Mouse (Mus musculus) spleen, adult 12 weeks (tissue): ENCODE results near the gene Ablim1.
A peak's percentile ranks its signal among the peaks of the same experiment; 100 is the strongest.

Experiments used
- DNase-seq: peaks from one replicate; pipeline ENCODE4 v3.0.0; 2022; ENCODE audit warnings: low spot score

Gene Ablim1

GRCm38 (mm10) chr19:57304666-57305065 is 10.1 kb downstream of the Ablim1 start:
- DNase-seq, result no peak

GRCm38 (mm10) chr19:57301961-57302395 is 12.7 kb downstream of the Ablim1 start:
- no peak for DNase-seq

GRCm38 (mm10) chr19:57298006-57298405 is 16.7 kb downstream of the Ablim1 start:
- no peak for DNase-seq

- no peak for DNase-seq
Observed at GRCm38 (mm10) chr19:57297447-57297846, 17.3 kb downstream of the Ablim1 start.

GRCm38 (mm10) chr19:57296539-57296938 is 18.2 kb downstream of the Ablim1 start:
- DNase-seq, result no peak

- no peak for DNase-seq
Observed at GRCm38 (mm10) chr19:57295521-57295920, 19.2 kb downstream of the Ablim1 start.

- DNase-seq, result no peak
Observed at GRCm38 (mm10) chr19:57294356-57294755, 20.4 kb downstream of the Ablim1 start.

GRCm38 (mm10) chr19:57293737-57294136 is 21.0 kb downstream of the Ablim1 start:
- DNase-seq, result peak; percentile 8

GRCm38 (mm10) chr19:57283310-57283709 is 31.4 kb downstream of the Ablim1 start:
- DNase-seq, result no peak

- no peak for DNase-seq
Observed at GRCm38 (mm10) chr19:57282642-57283041, 32.1 kb downstream of the Ablim1 start.

GRCm38 (mm10) chr19:57279666-57280065 is 35.1 kb downstream of the Ablim1 start:
- DNase-seq, result no peak

- DNase-seq, result no peak
Observed at GRCm38 (mm10) chr19:57278263-57278662, 36.5 kb downstream of the Ablim1 start.

- DNase-seq, result no peak
Observed at GRCm38 (mm10) chr19:57277010-57277409, 37.7 kb downstream of the Ablim1 start.

GRCm38 (mm10) chr19:57275166-57275953 is 39.4 kb downstream of the Ablim1 start:
- no peak for DNase-seq

GRCm38 (mm10) chr19:57274717-57275116 is 40.0 kb downstream of the Ablim1 start:
- DNase-seq, result no peak

- DNase-seq, result no peak
Observed at GRCm38 (mm10) chr19:57274286-57274685, 40.4 kb downstream of the Ablim1 start.

- peak; percentile 6 for DNase-seq
Observed at GRCm38 (mm10) chr19:57272824-57273613, 41.7 kb downstream of the Ablim1 start.

- no peak for DNase-seq
Observed at GRCm38 (mm10) chr19:57271757-57272156, 43.0 kb downstream of the Ablim1 start.

- no peak for DNase-seq
Observed at GRCm38 (mm10) chr19:57270711-57271110, 44.0 kb downstream of the Ablim1 start.

- no peak for DNase-seq
Observed at GRCm38 (mm10) chr19:57269791-57270190, 44.9 kb downstream of the Ablim1 start.

GRCm38 (mm10) chr19:57267531-57267930 is 47.2 kb downstream of the Ablim1 start:
- DNase-seq, result no peak

GRCm38 (mm10) chr19:57266374-57267085 is 48.2 kb downstream of the Ablim1 start:
- no peak for DNase-seq
